Mouse (Mus musculus) heart, postnatal 0 days (tissue): ENCODE results near the gene Pear1. TPM values are rescaled to one million over a fixed set of nuclear protein-coding genes. Genes with fewer than 3 reads are reported as not detected.

Experiments used
- ATAC-seq: fragments of 200-750 bp; cut with Nextera tagmentation; 2 replicates; pipeline ENCODE4 v1.8.0; 2017; ENCODE audit warnings: low read depth, moderate number of reproducible peaks, moderate library complexity; ENCODE audit not compliant: insufficient read depth
- DNase-seq: peaks from one replicate; pipeline ENCODE4 v3.0.0-alpha.2; 2016; ENCODE audit warnings: low spot score
- H3K27ac ChIP-seq: fragments of 300-500 bp; sonication (generic); 2 replicates; pipeline ENCODE4 v1.5.1; 2014; ENCODE audit warnings: low read depth, mild to moderate bottlenecking
- H3K27me3 ChIP-seq: fragments of 300-500 bp; sonication (generic); 2 replicates; pipeline ENCODE4 v1.6.1; 2014; ENCODE audit warnings: low read length, mixed read lengths; ENCODE audit not compliant: control insufficient read depth, insufficient read depth
- H3K36me3 ChIP-seq: fragments of 300-500 bp; sonication (generic); replicated peaks from 2 replicates; pipeline ENCODE4 v1.6.1; 2014; ENCODE audit warnings: low read length, mixed read lengths; ENCODE audit not compliant: control insufficient read depth, insufficient read depth
- H3K4me1 ChIP-seq: fragments of 300-500 bp; sonication (generic); 2 replicates; pipeline ENCODE4 v1.6.1; 2014; ENCODE audit warnings: antibody characterized with exemption; ENCODE audit not compliant: control insufficient read depth, insufficient read depth
- H3K4me2 ChIP-seq: fragments of 300-500 bp; sonication (generic); 2 replicates; pipeline ENCODE4 v1.6.1; 2014; ENCODE audit warnings: low read depth, mild to moderate bottlenecking, low read length, moderate library complexity
- H3K4me3 ChIP-seq: fragments of 300-500 bp; sonication (generic); 2 replicates; pipeline ENCODE4 v1.5.1; 2014; ENCODE audit warnings: low read depth, low read length
- H3K9ac ChIP-seq: fragments of 300-500 bp; sonication (generic); replicated peaks from 2 replicates; pipeline ENCODE4 v1.6.1; 2014; ENCODE audit warnings: low read depth, low read length, mixed read lengths
- H3K9me3 ChIP-seq: fragments of 300-500 bp; sonication (generic); replicated peaks from 2 replicates; pipeline ENCODE4 v1.6.1; 2016; ENCODE audit warnings: low read length; ENCODE audit not compliant: control insufficient read depth
- CTCF ChIP-seq: IDR thresholded peaks from 2 replicates; pipeline ENCODE4 v1.5.1; 2016; ENCODE audit warnings: antibody characterized with exemption, control low read depth, low read depth
- EP300 ChIP-seq: IDR thresholded peaks from 2 replicates; pipeline ENCODE4 v1.6.1; 2016; ENCODE audit warnings: antibody characterized with exemption, low read depth
- WGBS: fragments of 180-500 bp; shearing (Covaris S2); extraction: QIAGEN DNeasy Blood & Tissue Kit; methylation state at CpG from one replicate; pipeline ENCODE4 v1.1.7; 2014; 5-methylcytosine and 5-hydroxymethylcytosine counted together
- polyA plus RNA-seq: library from polyadenylated mRNA; unstranded; fragments of >200 nt; fragmentation: Nextera tagmentation; extraction: Ambion mirVana; gene quantifications from 2 replicates; pipeline ENCODE4 v1.2.1, GENCODE M21; 2015
- total RNA-seq: library from RNA; depleted of rRNA; stranded (reverse); fragments of >200 nt; gene quantifications from 2 replicates; pipeline ENCODE4 v1.2.3, GENCODE M21; 2014; ENCODE audit warnings: low replicate concordance

Gene Pear1
- total and polyA plus RNA-seq, 2 experiments from 2014 or later = 10.8 to 42.7 TPM

GRCm38 (mm10) chr3:87838622-87839021 lies 14.5 kb upstream of the Pear1 start:
- TF ChIP-seq CTCF (peak; percentile 92), EP300 (no peak)
- Histone ChIP-seq H3K4me3 (no peak overlapping the region), H3K27ac (no peak overlapping the region), H3K36me3 (no peaks in the 10 kb centered on the region), H3K4me2 (no peak overlapping the region), H3K9ac (no peak overlapping the region), H3K9me3 (no peaks in the 10 kb centered on the region), H3K27me3 (peaks cover 7% of the 10 kb centered on the region; the same call in 1 of the 2 replicates), H3K4me1 (no peaks in the 10 kb centered on the region)
- WGBS = 2% methylated on average over 4 of the region's 4 CpGs
- ATAC-seq (no peak), DNase-seq (peak; percentile 46)

DNA sequence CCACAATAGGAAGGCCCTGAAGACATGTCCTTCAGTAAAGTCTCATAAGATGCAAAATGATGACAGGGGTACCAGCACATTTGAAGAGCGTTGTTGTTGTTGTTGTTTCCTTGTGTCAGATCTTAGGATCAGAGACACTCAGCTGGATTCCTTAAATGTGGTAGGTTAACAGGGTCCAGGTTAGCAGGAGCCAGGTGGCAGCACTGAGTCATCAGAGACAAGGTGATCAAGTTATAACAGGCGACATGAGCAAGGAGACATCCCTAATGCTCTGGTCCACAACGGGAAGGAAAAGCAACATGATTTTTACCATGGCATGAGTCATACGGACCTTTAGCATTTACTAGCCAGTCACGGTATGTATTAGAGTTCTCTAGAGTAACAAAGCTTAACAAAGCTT lies 9.4 kb upstream of the Pear1 start:
- DNase-seq (no peak), ATAC-seq (no peak)
- Histone ChIP-seq H3K4me2 (no peak overlapping the region), H3K9me3 (no peaks in the 10 kb centered on the region), H3K27me3 (no peaks in the 10 kb centered on the region), H3K27ac (no peak overlapping the region), H3K36me3 (no peaks in the 10 kb centered on the region), H3K9ac (no peak overlapping the region), H3K4me1 (no peaks in the 10 kb centered on the region), H3K4me3 (no peak overlapping the region)
- 65% methylated on average over 5 of the region's 5 CpGs for WGBS
- TF ChIP-seq EP300 (no peak), CTCF (no peak; the same call in 1 of the 2 replicates)

- H3K4me1 ChIP-seq = no peaks in the 10 kb centered on the region
- H3K36me3 ChIP-seq = no peaks in the 10 kb centered on the region
- no peak overlapping the region for H3K9ac ChIP-seq
- no peak for ATAC-seq
- 76% methylated on average over 7 of the region's 7 CpGs for WGBS
- H3K9me3 ChIP-seq = no peaks in the 10 kb centered on the region
- DNase-seq = no peak
- TF ChIP-seq CTCF (no peak), EP300 (no peak)
- no peak overlapping the region for H3K4me3 ChIP-seq
- H3K4me2 ChIP-seq = no peak overlapping the region
- H3K27me3 ChIP-seq = no peaks in the 10 kb centered on the region
- no peak overlapping the region for H3K27ac ChIP-seq
These were observed 8.2 kb upstream of the Pear1 start for GRCm38 (mm10) chr3:87832109-87832859.

DNA sequence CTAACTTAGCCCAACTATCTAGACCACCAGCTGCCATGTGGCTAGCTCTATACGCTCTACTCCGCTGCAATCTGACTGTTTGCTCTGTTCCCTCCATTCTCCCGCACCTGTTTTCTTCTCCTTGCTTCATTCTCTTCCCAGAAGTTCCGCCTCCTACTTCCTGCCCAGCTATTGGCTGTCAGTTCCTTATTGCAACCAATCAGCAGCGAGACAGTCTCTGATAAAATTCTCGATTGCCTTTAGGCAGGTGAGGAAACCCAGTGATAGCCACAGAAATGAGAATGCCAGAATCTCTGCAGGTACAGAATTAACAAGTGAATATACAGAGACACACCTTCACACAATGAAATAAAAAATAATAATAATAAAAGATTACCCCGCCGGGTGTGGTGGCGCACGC lies 4.9 kb upstream of the Pear1 start:
- Histone ChIP-seq H3K36me3 (no peaks in the 10 kb centered on the region), H3K4me1 (no peaks in the 10 kb centered on the region), H3K27me3 (no peaks in the 10 kb centered on the region), H3K4me3 (no peak overlapping the region), H3K9ac (no peak overlapping the region), H3K27ac (no peak overlapping the region), H3K9me3 (no peaks in the 10 kb centered on the region), H3K4me2 (no peak overlapping the region)
- DNase-seq (no peak), ATAC-seq (no peak)
- TF ChIP-seq CTCF (no peak), EP300 (no peak)
- WGBS = 44% methylated on average over 10 of the region's 10 CpGs

DNA sequence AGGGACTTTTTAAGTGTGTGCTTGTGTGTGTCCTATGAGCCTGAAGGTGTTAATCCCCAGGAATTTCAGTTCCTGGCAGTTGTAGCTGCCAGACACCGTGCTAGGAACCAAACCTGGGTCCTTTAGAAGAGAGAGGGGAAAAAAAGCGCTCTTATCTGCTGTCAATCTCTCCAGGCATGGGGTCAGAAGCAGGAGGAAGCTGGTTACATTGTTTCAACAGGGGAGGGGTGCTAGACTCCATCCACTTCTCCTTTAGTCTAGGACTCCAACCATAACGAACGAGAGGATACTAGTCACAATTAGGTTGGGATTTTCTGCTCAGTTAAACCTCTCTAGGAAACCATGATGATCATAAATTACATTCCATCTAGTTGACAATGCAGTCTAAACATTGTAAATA lies 4.3 kb upstream of the Pear1 start:
- Histone ChIP-seq H3K9me3 (no peaks in the 10 kb centered on the region), H3K4me1 (no peaks in the 10 kb centered on the region), H3K36me3 (no peaks in the 10 kb centered on the region), H3K4me2 (no peak overlapping the region), H3K27me3 (no peaks in the 10 kb centered on the region), H3K9ac (no peak overlapping the region), H3K4me3 (no peak overlapping the region), H3K27ac (no peak overlapping the region)
- no peak for TF ChIP-seq CTCF
- no peak for TF ChIP-seq EP300
- DNase-seq = no peak
- 38% methylated on average over 4 of the region's 4 CpGs for WGBS
- no peak for ATAC-seq

DNA sequence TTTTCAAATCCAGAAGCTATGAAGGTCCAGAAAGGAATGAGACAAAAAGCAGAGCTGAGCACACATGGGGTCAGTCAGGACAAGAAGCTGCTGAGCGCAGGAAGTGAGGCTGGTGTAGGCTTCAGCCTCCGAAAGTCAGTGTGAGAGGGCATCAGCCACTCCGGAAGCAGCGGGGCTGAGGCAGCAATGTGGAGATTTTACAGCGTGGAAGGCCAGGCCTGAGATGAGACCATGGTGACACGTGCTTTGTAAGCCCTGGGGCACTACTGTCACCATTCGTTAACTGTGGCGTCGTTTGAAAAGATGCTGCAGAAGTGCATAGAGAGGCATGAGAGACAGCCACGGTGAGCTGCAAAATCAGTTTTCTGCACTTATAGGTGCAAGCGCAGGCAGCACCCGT lies 5.9 kb downstream of the Pear1 start:
- Histone ChIP-seq H3K9me3 (no peaks in the 10 kb centered on the region), H3K4me2 (no peak overlapping the region), H3K4me1 (no peaks in the 10 kb centered on the region), H3K36me3 (no peaks in the 10 kb centered on the region), H3K27me3 (peaks cover 57% of the 10 kb centered on the region), H3K27ac (no peak overlapping the region), H3K4me3 (no peak overlapping the region), H3K9ac (no peak overlapping the region)
- TF ChIP-seq CTCF (no peak), EP300 (no peak)
- DNase-seq (no peak), ATAC-seq (no peak)
- WGBS = 62% methylated on average over 12 of the region's 12 CpGs
